Mouse (Mus musculus) ES-Bruce4 (cell line): ENCODE data around the gene Cnga2.

Experiments
- CTCF ChIP-seq: IDR thresholded peaks from one replicate; pipeline ENCODE4 v1.8.1; 2011; ENCODE audit warnings: low read depth, low read length
- POLR2A ChIP-seq: IDR thresholded peaks from one replicate; pipeline ENCODE4 v1.8.1; 2011; ENCODE audit warnings: low read length; ENCODE audit not compliant: insufficient read depth

- TF ChIP-seq CTCF (no peak), POLR2A (no peak)
Observed at GRCm38 (mm10) chrX:71972686-71973085, 19.0 kb upstream of the Cnga2 start, which contains the start of gene Fate1.
